Mouse (Mus musculus): Measurements from ENCODE around the gene Zfp385a.

DNA sequence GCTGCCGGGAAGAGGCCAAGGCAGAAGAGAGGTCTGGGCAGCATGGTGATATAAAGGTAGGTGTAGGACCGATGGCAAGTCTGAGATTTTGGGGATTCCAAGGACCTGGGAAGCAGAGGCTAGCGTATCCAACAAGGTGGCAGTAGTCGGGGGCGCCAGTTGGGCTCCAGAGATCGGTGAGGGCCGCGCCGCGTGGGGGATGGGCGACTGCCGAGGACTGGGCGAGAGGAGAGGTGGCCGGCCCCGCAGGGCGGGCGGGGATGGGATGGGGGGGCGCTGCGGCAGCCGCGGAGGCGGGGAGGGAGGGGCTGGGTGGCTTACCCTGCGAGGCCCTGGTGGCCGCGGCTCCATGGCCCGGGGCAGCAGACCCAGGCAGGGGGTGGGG lies 16.8 kb downstream of the Zfp385a start:
- TF ChIP-seq CTCF (IDR thresholded peaks at IDR 0.05; ENCODE audit: extremely low read depth, insufficient read depth, insufficient read length, insufficient replicate concordance) (no peak), POLR2A (IDR thresholded peaks at IDR 0.05; ENCODE audit: low read depth, low read length) (no peak)
